22 mouse cellular contexts compared by ENCODE assay signal in genomic region chrX:38466236-38466635, GRCm38 (mm10).
"Had no signal": no experiment of that assay in that cellular context is flagged by ENCODE, and none has a peak within 500 bp of the region (broad histone marks: within the 10 kb centered on the region; RNA-seq: fewer than 3 reads in every experiment).

No protein-coding gene starts in this region.

- H3K27me3 ChIP-seq: heart, embryonic 13.5 days; heart, embryonic 15.5 days; hindbrain, embryonic 13.5 days; hindbrain, embryonic 15.5 days; limb, embryonic 13.5 days; limb, embryonic 15.5 days; liver, embryonic 13.5 days had no signal

- ATAC-seq: forebrain, postnatal 0 days; hindbrain, postnatal 0 days had no signal

- H3K27ac ChIP-seq: heart, adult 2 months; heart, embryonic 13.5 days; heart, embryonic 15.5 days; hindbrain, embryonic 13.5 days; hindbrain, embryonic 15.5 days; hindbrain, postnatal 0 days; kidney, postnatal 0 days; limb, embryonic 13.5 days; limb, embryonic 15.5 days; liver, embryonic 13.5 days had no signal

- H3K4me2 ChIP-seq: heart, embryonic 11.5 days; heart, embryonic 13.5 days; heart, embryonic 15.5 days; hindbrain, embryonic 13.5 days; hindbrain, embryonic 15.5 days; limb, embryonic 13.5 days; limb, embryonic 15.5 days; liver, embryonic 13.5 days had no signal

- H3K9me3 ChIP-seq: heart, embryonic 13.5 days; heart, embryonic 15.5 days; hindbrain, embryonic 13.5 days; hindbrain, embryonic 15.5 days; limb, embryonic 13.5 days; limb, embryonic 15.5 days; liver, embryonic 13.5 days had no signal

- DNase-seq: forebrain, postnatal 0 days; gastrocnemius, postnatal 14 days; gastrocnemius, postnatal 36 days; heart, adult 11 months; heart, adult 2 months; heart, postnatal 14 days; heart, postnatal 36 days; kidney, adult 11 months; kidney, postnatal 14 days; layer of hippocampus, adult 9-11 months; layer of hippocampus, postnatal 36 days; left cerebral cortex, postnatal 4 days; liver, embryonic 13.5 days had no signal

- H3K4me1 ChIP-seq: heart, embryonic 15.5 days; hindbrain, embryonic 13.5 days; hindbrain, embryonic 15.5 days; limb, embryonic 13.5 days; limb, embryonic 15.5 days; liver, embryonic 13.5 days had no signal

- H3K4me3 ChIP-seq: heart, adult 2 months; heart, embryonic 13.5 days; heart, embryonic 15.5 days; hindbrain, embryonic 13.5 days; hindbrain, embryonic 15.5 days; limb, embryonic 13.5 days; limb, embryonic 15.5 days; liver, embryonic 13.5 days had no signal

- H3K36me3 ChIP-seq: heart, embryonic 13.5 days; heart, embryonic 15.5 days; hindbrain, embryonic 13.5 days; hindbrain, embryonic 15.5 days; limb, embryonic 13.5 days; limb, embryonic 15.5 days; liver, embryonic 13.5 days had no signal

- H3K9ac ChIP-seq: forebrain, postnatal 0 days; heart, embryonic 13.5 days; heart, embryonic 15.5 days; hindbrain, embryonic 13.5 days; hindbrain, embryonic 15.5 days; limb, embryonic 13.5 days; limb, embryonic 15.5 days; liver, embryonic 13.5 days had no signal
